Mouse (Mus musculus): Measurements from ENCODE around the gene E2f1.

DNA sequence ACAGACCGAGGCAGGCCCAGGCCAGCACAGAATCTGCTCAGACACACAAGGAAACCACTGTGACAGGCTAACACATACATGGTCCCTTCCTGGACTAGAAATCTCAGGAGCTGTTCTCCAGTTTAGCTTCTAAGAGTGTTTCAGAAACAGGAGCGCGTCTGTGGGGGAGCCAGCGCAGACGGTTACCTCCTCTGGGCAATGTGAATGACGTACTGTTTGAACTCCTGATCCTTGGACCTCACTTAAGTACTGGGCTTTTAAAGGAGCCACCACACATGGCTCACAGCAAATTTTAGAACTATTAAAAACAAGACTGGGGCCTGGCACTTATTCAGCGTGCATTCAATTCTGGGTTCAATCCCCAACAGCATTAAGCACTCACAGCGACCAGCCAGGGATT, 3.1 kb downstream of the E2f1 start:
- TF ChIP-seq CTCF (IDR thresholded peaks at IDR 0.05; ENCODE audit: low read depth) (no peak), EP300 (IDR thresholded peaks at IDR 0.05; ENCODE audit: low read depth) (no peak)

All from liver, postnatal 0 days (tissue).